Mouse (Mus musculus): Measurements from ENCODE around the gene Kansl1. TPM values are rescaled to one million over a fixed set of nuclear protein-coding genes. Genes with fewer than 3 reads are reported as not detected.
"Not testable (repeated sequence)": the region's sequence is repeated elsewhere in the genome, so short reads cannot be mapped to it uniquely, and the experiment has no call there.

The Kansl1 gene
- 58.3 and 61.1 TPM in 2 replicates for polyA plus RNA-seq (2012; rRNA removed)

GRCm38 (mm10) chr11:104468751-104469268 lies at the start of gene Kansl1:
Kansl1 (minus strand) TSS chr11:104468861.
- no peak for DNase-seq (ENCODE audit: low read depth)

DNA sequence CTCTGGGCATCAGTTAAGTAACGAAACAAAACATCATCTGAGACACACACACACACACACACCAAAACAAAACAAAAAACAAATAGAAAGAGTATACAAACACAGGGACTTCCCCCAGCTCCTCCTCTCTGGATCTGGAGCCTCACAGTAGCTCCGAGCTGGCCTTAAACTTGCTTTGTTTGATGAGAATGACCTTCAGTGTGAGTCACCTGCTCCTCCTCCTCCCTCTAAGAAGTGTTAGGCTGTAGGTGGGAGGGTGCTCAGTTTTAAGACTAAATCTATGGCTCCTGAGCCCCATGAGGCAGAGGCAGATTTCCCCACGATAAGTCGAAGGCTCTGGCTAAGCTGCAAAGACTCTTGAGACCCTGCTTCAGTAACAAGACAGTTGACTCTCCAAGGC lies 43.8 kb upstream of the Kansl1 start:
- DNase-seq (ENCODE audit: low read depth), result no peak

- DNase-seq (ENCODE audit: low read depth), result no peak
These were observed 41.9 kb upstream of the Kansl1 start for GRCm38 (mm10) chr11:104510606-104511005.

GRCm38 (mm10) chr11:104508455-104508854 lies 39.8 kb upstream of the Kansl1 start:
- DNase-seq (ENCODE audit: low read depth), result no peak

DNA sequence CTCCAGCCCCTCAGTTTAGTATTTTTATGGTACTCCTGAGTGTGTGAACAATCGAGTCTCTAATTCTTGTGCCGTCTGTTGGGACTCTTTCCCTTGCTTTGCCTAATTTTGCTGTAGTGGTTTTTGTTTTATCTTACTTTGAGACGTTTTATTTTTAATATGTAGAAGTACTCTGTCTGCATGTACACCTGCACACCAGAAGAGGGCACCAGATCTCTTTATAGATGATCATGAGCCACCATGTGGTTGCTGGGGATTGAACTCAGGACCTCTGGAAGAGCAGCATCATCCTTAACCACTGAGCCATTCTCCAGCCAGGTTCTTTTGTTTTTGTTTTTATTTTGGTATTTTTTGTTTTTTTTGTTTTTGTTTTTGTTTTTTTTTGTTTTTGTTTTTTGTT lies 19.6 kb upstream of the Kansl1 start:
- no peak for DNase-seq (ENCODE audit: low read depth)

GRCm38 (mm10) chr11:104481971-104482370 lies 13.3 kb upstream of the Kansl1 start:
- no peak for DNase-seq (ENCODE audit: low read depth)

DNA sequence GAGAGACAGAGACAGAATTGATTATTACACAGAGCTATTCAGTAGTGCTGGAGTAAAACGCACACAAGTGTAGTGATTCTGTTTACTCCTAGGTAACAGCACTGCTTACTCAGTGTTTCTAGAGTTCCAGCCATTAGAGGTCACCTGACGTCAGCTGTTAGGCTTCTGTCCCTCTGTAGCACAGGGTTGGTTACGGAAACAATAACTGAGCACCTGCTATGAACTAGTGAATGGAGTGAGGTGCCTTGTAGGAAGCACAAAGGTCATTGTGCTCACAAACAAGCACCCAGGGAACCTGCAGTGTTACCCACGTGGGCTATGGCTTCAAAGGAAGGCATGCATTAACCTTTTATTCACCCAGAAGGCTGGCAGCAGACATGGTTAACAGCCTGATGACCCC lies 10.8 kb upstream of the Kansl1 start:
- no peak for DNase-seq (ENCODE audit: low read depth)

GRCm38 (mm10) chr11:104469371-104469835 lies 742 bp upstream of the Kansl1 start:
- DNase-seq (ENCODE audit: low read depth), result peak; percentile 45

DNA sequence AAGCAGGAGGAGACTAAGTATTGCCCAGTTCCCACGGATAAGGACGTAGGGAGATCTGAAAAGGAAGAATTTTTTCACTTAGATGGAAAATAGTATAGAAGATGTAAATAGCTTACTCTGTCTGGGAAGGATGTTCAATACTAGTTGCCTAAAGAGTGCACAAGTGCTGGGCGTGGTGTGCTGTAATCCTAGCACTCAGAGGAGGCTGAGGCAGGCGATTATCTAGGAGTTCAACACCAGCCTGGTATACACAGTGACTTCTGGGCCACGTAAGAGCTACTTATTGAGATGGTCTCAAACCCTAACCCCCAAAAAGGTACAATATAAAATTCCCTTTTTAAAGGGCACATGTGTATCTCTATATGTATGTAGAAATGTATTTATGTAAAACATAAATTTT lies 963 bp downstream of the Kansl1 start:
- DNase-seq (ENCODE audit: low read depth), result no peak

DNA sequence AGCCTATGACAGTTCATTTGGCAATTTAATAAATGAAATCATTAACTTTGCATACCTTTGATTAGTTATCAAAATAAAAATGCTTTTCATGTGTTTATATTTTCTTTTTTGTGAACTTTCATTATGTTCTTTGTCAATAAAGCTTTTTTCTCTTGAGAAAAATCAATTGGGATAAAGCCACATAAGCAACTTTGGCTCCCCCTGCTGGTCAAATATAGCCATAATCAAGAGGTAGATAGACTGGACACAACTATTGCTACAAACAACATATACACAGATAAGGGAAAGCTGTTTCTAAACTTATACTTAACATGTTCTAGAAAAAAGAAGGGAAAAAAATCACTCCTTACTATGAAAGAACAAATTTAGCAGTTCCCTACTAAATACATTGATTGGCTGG lies 7.1 kb downstream of the Kansl1 start:
- DNase-seq (ENCODE audit: low read depth), result no peak

DNA sequence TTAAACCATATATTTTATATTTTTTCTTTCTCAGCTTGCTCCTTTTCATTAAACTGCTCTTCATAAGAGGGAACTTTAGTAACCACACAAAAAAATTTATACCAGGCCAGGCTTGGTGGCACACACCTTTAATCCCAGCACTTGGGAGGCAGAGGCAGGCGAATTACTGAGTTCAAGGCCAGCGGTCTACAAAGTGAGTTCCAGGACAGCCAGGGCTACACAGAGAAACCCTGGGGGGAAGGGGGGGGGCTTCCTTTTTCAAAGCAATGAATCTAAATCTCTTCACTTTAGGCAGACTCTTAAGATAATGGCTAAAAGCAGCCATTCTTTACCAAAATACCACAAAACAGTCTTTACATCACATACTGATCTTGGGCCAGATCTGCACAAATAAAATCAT lies 9.0 kb downstream of the Kansl1 start:
- DNase-seq (ENCODE audit: low read depth), result no peak

DNA sequence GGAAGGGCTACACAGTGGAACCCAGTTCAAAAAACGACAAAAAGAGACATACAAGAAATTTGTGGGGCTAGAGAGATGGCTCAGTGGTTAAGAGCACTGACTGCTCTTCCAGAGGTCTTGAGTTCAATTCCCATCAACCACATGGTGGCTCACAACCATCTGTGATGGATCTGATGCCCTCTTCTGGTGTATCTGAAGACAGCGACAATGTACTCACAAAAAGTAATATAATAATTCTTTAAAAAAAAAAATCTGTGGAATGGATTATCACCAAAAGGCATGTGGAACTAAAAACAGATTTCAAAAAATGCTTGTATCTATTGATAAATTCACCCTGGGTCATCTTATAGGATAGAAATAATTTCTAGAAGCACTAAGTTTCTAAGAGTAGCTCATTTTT lies 10.2 kb downstream of the Kansl1 start:
- no peak for DNase-seq (ENCODE audit: low read depth)

DNA sequence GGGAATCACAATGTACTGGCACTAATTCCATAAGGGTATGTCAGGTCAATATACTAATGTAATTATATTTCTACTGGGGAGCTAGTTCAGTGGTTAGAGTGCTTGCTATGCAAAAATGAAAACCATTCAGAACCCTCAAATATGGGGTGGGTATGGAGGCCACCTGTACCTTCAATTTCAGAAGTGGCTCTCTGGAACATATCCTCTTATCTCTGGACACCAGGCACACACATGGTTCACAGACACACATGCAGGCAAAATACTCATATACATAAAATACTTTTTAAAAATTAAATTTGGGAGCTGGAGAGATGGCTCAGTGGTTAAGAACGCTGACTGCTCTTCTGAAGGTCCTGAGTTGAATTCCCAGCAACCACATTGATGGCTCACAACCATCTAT lies 16.0 kb downstream of the Kansl1 start:
- DNase-seq (ENCODE audit: low read depth), result no peak

DNA sequence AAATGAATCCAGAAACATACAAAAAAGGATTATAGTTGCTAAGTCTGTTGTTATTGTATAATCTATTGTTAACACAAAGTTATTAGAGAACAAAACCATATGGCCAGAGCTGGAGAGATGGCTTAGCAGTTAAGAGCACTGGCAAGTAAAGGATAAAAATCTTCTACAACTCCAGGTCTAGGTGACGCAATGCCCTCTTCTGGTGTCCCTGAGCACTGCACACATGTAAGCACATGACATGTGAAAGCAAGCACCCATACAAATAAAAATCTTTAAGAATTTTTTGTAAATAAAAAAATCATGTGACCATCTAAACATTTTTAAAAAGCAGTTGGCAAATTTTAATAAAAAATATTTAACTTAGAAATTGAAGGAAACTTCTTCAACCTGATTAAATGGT lies 17.4 kb downstream of the Kansl1 start:
- DNase-seq (ENCODE audit: low read depth), result no peak

DNA sequence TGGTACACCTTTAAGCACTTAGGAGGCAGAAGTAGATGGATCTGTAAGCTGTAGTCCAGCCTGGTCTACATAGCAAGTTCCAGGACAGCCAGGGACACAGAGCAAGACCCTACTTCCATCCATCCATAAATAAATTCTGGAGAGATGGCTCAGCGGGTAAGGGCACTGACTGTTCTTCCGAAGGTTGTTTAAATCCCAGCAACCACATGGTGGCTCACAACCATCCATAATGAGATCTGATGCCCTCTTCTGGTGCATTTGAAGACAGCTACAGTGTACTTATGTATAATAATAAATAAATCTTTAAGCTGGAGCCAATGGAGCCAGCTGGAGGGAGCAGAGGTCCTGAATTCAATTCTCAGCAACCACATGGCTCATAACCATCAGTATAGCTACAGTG lies 20.2 kb downstream of the Kansl1 start:
- not testable (repeated sequence) for DNase-seq (ENCODE audit: low read depth)

GRCm38 (mm10) chr11:104445538-104445937 lies 23.1 kb downstream of the Kansl1 start:
- DNase-seq (ENCODE audit: low read depth), result no peak

- no peak for DNase-seq (ENCODE audit: low read depth)
These were observed 23.6 kb downstream of the Kansl1 start for GRCm38 (mm10) chr11:104445044-104445443.

DNA sequence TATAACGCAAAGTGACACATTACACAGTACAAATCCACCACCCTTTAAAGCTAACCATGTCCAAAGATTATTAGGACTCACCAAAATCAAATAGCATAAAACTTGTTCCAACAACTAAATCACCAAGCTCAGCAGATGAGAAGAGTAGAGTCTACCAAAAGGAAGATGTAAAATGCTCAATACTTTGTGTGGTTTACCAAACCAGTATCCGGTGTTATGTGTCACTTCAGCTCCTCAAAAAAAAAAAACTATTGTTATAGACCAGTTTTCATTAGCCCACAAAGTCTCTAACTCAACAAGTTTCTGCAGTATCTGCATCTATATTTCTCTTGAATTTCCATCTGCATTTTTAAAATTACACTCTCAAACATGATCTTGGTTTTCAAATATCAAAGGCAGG lies 25.3 kb downstream of the Kansl1 start:
- no peak for DNase-seq (ENCODE audit: low read depth)

- no peak for DNase-seq (ENCODE audit: low read depth)
These were observed 26.1 kb downstream of the Kansl1 start for GRCm38 (mm10) chr11:104442333-104443136.

GRCm38 (mm10) chr11:104441475-104442332 lies 27.0 kb downstream of the Kansl1 start:
- DNase-seq (ENCODE audit: low read depth), result no peak

DNA sequence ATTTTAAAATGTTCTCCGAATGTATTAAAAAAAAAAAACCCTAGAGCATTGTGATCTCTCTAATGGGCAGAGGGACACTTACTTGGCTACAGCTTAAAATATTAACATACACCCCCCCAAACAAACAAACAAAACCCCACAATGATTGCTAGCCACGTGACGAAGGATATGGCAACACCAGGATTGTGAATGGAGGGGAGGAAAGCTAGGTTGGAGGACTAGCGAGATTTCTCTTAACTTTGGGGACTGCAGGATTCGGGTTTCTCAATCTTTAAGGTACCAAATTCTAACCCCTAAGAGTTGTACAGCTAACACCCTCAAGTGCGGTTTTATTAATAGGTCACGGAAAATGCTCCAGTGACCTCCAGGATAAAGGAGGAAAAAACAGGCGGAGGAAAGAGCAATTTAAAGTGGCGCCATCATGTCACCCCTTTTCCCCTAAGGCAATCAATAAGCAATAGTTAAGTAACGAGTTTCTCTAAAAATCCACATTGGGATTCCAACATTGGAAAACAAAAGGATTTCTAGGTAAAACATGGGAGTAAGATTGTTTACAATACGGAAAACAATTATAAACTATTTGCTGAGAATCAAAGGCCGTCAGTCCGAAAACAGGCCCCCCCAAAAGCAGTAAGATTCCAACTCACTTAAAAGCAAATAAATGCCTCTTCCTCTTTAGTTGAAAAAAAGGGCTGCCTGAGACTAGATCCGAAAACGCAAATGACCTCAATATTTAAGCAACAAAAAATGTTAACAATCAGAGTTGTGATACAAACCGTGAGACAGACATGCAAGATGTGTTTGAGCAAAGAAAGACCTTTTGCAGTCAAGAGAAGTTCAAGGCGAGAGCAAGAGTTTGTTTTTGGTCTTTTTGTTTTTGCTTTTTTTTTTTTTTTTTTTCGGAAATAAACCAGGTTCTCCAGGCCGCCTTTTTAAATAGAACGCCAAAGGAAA lies 27.9 kb downstream of the Kansl1 start:
- no peak for DNase-seq (ENCODE audit: low read depth)
